Comparison of ENCODE assay signal across 18 mouse cellular contexts in the genomic region with DNA sequence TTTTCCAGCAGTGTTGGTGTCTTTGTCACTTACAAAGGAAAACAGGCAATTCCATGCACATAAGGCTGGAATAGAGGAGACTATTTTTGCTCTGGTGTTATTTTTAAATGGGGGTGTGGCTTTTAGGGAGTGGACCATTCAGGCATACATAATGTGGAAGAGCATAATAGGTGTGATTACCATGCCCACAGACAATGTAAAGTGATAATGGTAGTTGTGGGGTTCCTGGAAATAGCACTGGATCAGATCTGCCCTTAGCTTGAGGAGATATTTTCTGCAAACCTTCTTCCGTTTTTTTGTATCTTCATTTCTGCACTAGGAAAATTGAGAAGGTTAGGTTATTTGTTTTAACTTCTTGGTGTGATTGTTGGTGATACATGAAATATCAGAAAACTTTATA. TPM values are rescaled to one million over a fixed set of nuclear protein-coding genes. Genes with fewer than 3 reads are reported as not detected.
"Had no signal": no experiment of that assay in that cellular context is flagged by ENCODE, and none has a peak within 500 bp of the region (broad histone marks: within the 10 kb centered on the region; RNA-seq: fewer than 3 reads in every experiment).

No protein-coding gene starts in this region.

- H3K27ac ChIP-seq: kidney, postnatal 0 days; layer of hippocampus, adult 2 months; limb, embryonic 12.5 days; limb, embryonic 15.5 days; liver, embryonic 14.5 days; macrophage; midbrain, embryonic 13.5 days; stomach, postnatal 0 days had no signal

- DNase-seq: kidney, postnatal 25 days; layer of hippocampus, adult 9-11 months; left cerebral cortex, postnatal 4 days; liver, postnatal 0 days; lung, embryonic 14.5 days; thymus, adult 2 months; thymus, postnatal 14 days; thymus, postnatal 4 days had no signal

- ATAC-seq: liver, postnatal 0 days; lung, postnatal 0 days; midbrain, embryonic 13.5 days had no signal

- H3K4me2 ChIP-seq: limb, embryonic 12.5 days; limb, embryonic 15.5 days; liver, embryonic 11.5 days; lung, embryonic 14.5 days; midbrain, embryonic 13.5 days had no signal

- H3K4me3 ChIP-seq: layer of hippocampus, adult 2 months; limb, embryonic 12.5 days; limb, embryonic 15.5 days; midbrain, embryonic 13.5 days had no signal

- H3K9me3 ChIP-seq: limb, embryonic 12.5 days; limb, embryonic 15.5 days; midbrain, embryonic 13.5 days had no signal

- H3K27me3 ChIP-seq: limb, embryonic 12.5 days; limb, embryonic 15.5 days; midbrain, embryonic 13.5 days had no signal

- H3K9ac ChIP-seq: limb, embryonic 12.5 days; limb, embryonic 15.5 days; liver, embryonic 14.5 days; liver, postnatal 0 days; lung, embryonic 14.5 days; midbrain, embryonic 13.5 days had no signal

RNA-seq across cellular contexts. Expression of a gene that starts 34.0 kb away (rescaled TPM):
- polyA plus RNA-seq: macrophage had no signal
